In the genomic region with DNA sequence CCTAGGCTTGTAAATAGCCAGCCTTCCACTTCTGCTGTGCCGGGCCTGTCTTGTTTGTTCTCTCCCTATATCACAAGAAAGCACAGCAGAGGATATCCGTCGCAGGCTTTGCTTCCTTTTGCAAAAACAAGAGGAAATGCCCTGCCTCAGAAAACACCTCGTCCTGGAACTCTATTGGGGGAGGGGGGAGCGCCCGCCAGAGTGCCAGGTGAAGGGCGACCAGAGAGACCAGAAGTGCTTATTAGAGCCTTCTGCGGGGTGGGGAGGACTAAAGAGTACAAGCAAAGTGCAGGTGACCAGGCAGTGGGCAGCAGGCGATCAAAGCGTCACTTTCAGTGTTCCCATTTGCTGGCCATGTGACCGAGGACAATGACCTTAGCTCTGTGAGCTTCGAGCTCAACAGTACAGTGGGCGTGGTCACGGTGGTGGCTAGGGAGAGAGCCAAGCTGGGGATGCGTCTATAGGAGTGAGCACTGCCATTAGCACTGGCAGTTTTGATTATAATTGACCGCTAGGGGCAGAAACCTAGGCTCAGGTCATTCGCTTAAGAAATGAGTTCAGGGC, we compare ENCODE assay signal across 8 mouse cellular contexts. TPM values are rescaled to one million over a fixed set of nuclear protein-coding genes. Genes with fewer than 3 reads are reported as not detected.
DNase-seq lines count a peak whose midpoint lies in the region; ATAC-seq and TF ChIP-seq lines count a peak whose summit lies in the region.

No protein-coding gene starts in this region.

- no peaks in the 10 kb centered on the region for H3K36me3 ChIP-seq in lung, embryonic 14.5 days (ENCODE audit: insufficient read depth)
- peaks cover 26% of the 10 kb centered on the region for H3K36me3 ChIP-seq in neural tube, embryonic 15.5 days

- peak; percentile 45 for TF ChIP-seq CTCF in lung, embryonic 14.5 days (IDR thresholded peaks at IDR 0.05; ENCODE audit: low read depth)

- no peak overlapping the region for H3K4me3 ChIP-seq in lung, embryonic 14.5 days (ENCODE audit: low read depth, low read length)
- no peak overlapping the region for H3K4me3 ChIP-seq in neural tube, embryonic 15.5 days (replicated peaks)

- peak; percentile 89 for DNase-seq in ES-CJ7 (ENCODE audit: low read depth, low spot score)
- DNase-seq in brain, adult 2 months (ENCODE audit: low read depth, low spot score), result peak; percentile 31
- DNase-seq in heart, adult 18-20 months, result peak; percentile 79 to 91
- peak; percentile 90 for DNase-seq in kidney, adult 18-20 months
- DNase-seq in lung, embryonic 14.5 days, result peak; percentile 81
- DNase-seq in cerebellum, adult 9-11 months, result no peak
- no peak for DNase-seq in right cerebral cortex, postnatal 14 days

- H3K4me1 ChIP-seq in lung, embryonic 14.5 days (ENCODE audit: insufficient read depth), result peaks cover 24% of the 10 kb centered on the region
- H3K4me1 ChIP-seq in neural tube, embryonic 15.5 days, result peaks cover 15% of the 10 kb centered on the region; the same call in 1 of the 2 replicates

- ATAC-seq in lung, embryonic 14.5 days (ENCODE audit: insufficient read depth), result peak; percentile 43; the same call in 1 of the 2 replicates
- ATAC-seq in neural tube, embryonic 15.5 days (ENCODE audit: low FRiP score), result peak; percentile 35; the same call in 1 of the 2 replicates

- H3K27me3 ChIP-seq in lung, embryonic 14.5 days (ENCODE audit: insufficient read depth, low read length), result no peaks in the 10 kb centered on the region
- no peaks in the 10 kb centered on the region for H3K27me3 ChIP-seq in neural tube, embryonic 15.5 days (replicated peaks)

- no peak overlapping the region for H3K9ac ChIP-seq in lung, embryonic 14.5 days
- H3K9ac ChIP-seq in neural tube, embryonic 15.5 days (replicated peaks), result no peak overlapping the region

- peak overlapping the region; percentile 88 for H3K27ac ChIP-seq in lung, embryonic 14.5 days (ENCODE audit: low read depth)
- peak overlapping the region; percentile 60 for H3K27ac ChIP-seq in neural tube, embryonic 15.5 days (replicated peaks)

- 23% methylated on average over 17 of the region's 17 CpGs for WGBS in lung, embryonic 14.5 days
- WGBS in neural tube, embryonic 15.5 days, result 24% methylated on average over 17 of the region's 17 CpGs

- no peaks in the 10 kb centered on the region for H3K9me3 ChIP-seq in lung, embryonic 14.5 days (ENCODE audit: low read depth, low read length)
- H3K9me3 ChIP-seq in neural tube, embryonic 15.5 days (replicated peaks), result no peaks in the 10 kb centered on the region

- H3K4me2 ChIP-seq in lung, embryonic 14.5 days, result peak overlapping the region; percentile 35; the same call in 1 of the 2 replicates
- peak overlapping the region; percentile 6; the same call in 1 of the 2 replicates for H3K4me2 ChIP-seq in neural tube, embryonic 15.5 days

RNA-seq across cellular contexts. Expression of gene Klhl3, which starts 45.8 kb away (rescaled TPM):
- 1 to 10 TPM; 2.7 to 3.5 TPM for total RNA-seq in heart, adult 18-20 months (2021)
- polyA plus RNA-seq in lung, embryonic 14.5 days (2014; fragmentation: Nextera tagmentation; extraction: Ambion mirVana), result 3.6 and 3.9 TPM in 2 replicates
- 14.9 and 16.5 TPM in 2 replicates for polyA plus RNA-seq in neural tube, embryonic 15.5 days (2015; fragmentation: Nextera tagmentation; extraction: Ambion mirVana)

Comparison
In these comparisons a context has a peak if more than half of its experiments do, and no peak if none do; other contexts are left out.
1. DNase-seq: peak in ES-CJ7 (single experiment), brain, adult 2 months (single experiment), heart, adult 18-20 months (2 of 2), kidney, adult 18-20 months (single experiment) and lung, embryonic 14.5 days (single experiment); none in cerebellum, adult 9-11 months (single experiment) and right cerebral cortex, postnatal 14 days (single experiment).